Mouse (Mus musculus): ENCODE data around the gene Slc38a10. TPM values are rescaled to one million over a fixed set of nuclear protein-coding genes. Genes with fewer than 3 reads are reported as not detected.

The Slc38a10 gene
- polyA plus RNA-seq, 1 experiment = 134 TPM

- DNase-seq (ENCODE audit: low read depth) = no peak
- TF ChIP-seq POLR2A (IDR thresholded peaks at IDR 0.05; ENCODE audit: borderline replicate concordance, extremely low read depth, insufficient read depth, insufficient read length, poor library complexity, severe bottlenecking) (no peak), CTCF (IDR thresholded peaks at IDR 0.05; ENCODE audit: borderline replicate concordance, extremely low read depth, insufficient read depth, insufficient read length) (no peak)
Observed at GRCm38 (mm10) chr11:120136195-120136594, 15.0 kb downstream of the Slc38a10 start.

- TF ChIP-seq CTCF (IDR thresholded peaks at IDR 0.05; ENCODE audit: borderline replicate concordance, extremely low read depth, insufficient read depth, insufficient read length) (no peak), POLR2A (IDR thresholded peaks at IDR 0.05; ENCODE audit: borderline replicate concordance, extremely low read depth, insufficient read depth, insufficient read length, poor library complexity, severe bottlenecking) (no peak)
- DNase-seq (ENCODE audit: low read depth) = no peak
Observed at GRCm38 (mm10) chr11:120134847-120135530, 16.2 kb downstream of the Slc38a10 start.

- TF ChIP-seq POLR2A (IDR thresholded peaks at IDR 0.05; ENCODE audit: borderline replicate concordance, extremely low read depth, insufficient read depth, insufficient read length, poor library complexity, severe bottlenecking) (no peak), CTCF (IDR thresholded peaks at IDR 0.05; ENCODE audit: borderline replicate concordance, extremely low read depth, insufficient read depth, insufficient read length) (no peak)
Observed at GRCm38 (mm10) chr11:120134148-120134547, 17.0 kb downstream of the Slc38a10 start.

DNA sequence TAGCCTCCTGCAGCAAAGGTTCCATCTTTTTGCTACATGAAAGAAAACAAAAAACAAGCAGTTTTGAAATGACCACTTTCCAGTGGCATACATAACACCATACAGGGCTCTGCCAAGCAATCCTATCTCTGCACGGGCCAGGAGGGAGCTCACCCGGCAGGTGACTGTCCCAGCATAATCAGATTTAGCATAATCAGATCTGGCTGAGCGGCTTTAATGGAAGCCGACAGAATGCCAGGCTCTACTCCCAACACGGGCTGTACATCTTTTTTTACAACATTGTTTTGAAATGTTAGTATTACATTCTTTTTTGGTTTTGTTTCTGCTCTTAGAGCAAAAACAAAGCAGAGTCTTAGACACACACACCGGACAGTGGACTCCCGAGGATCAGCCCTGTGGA lies 21.9 kb downstream of the Slc38a10 start:
- TF ChIP-seq POLR2A (IDR thresholded peaks at IDR 0.05; ENCODE audit: borderline replicate concordance, extremely low read depth, insufficient read depth, insufficient read length, poor library complexity, severe bottlenecking) (no peak), CTCF (IDR thresholded peaks at IDR 0.05; ENCODE audit: borderline replicate concordance, extremely low read depth, insufficient read depth, insufficient read length) (no peak)
- DNase-seq (ENCODE audit: low read depth) = no peak

More at GRCm38 (mm10) chr11:120134148-120134547, 17.0 kb downstream of the Slc38a10 start:
- DNase-seq (ENCODE audit: low read depth) = no peak

GRCm38 (mm10) chr11:120126845-120127244 lies 24.3 kb downstream of the Slc38a10 start:
- TF ChIP-seq CTCF (IDR thresholded peaks at IDR 0.05; ENCODE audit: borderline replicate concordance, extremely low read depth, insufficient read depth, insufficient read length) = no peak
- TF ChIP-seq POLR2A (IDR thresholded peaks at IDR 0.05; ENCODE audit: borderline replicate concordance, extremely low read depth, insufficient read depth, insufficient read length, poor library complexity, severe bottlenecking) = no peak

DNA sequence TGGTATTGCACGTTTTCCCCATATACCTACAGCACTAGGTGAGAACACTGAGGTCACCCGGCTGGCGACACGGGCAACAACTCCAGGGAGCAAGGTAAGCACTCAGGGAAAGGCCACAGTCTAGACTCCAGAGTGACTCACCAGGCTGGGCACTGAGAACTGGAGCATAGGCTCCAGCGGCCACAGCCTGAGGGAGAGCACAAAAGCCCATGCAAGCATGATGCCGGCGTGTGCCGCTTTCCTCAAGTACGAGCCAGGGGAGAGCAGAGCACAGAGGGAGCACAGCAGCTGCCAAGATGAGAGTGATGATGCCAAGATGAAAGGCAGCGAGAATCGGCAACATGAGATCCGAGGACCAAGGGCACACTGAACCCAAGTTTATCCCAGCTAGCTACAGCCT lies 29.0 kb downstream of the Slc38a10 start:
- TF ChIP-seq CTCF (IDR thresholded peaks at IDR 0.05; ENCODE audit: borderline replicate concordance, extremely low read depth, insufficient read depth, insufficient read length) (no peak), POLR2A (IDR thresholded peaks at IDR 0.05; ENCODE audit: borderline replicate concordance, extremely low read depth, insufficient read depth, insufficient read length, poor library complexity, severe bottlenecking) (no peak)

More at GRCm38 (mm10) chr11:120126845-120127244, 24.3 kb downstream of the Slc38a10 start:
- no peak for DNase-seq (ENCODE audit: low read depth)

DNA sequence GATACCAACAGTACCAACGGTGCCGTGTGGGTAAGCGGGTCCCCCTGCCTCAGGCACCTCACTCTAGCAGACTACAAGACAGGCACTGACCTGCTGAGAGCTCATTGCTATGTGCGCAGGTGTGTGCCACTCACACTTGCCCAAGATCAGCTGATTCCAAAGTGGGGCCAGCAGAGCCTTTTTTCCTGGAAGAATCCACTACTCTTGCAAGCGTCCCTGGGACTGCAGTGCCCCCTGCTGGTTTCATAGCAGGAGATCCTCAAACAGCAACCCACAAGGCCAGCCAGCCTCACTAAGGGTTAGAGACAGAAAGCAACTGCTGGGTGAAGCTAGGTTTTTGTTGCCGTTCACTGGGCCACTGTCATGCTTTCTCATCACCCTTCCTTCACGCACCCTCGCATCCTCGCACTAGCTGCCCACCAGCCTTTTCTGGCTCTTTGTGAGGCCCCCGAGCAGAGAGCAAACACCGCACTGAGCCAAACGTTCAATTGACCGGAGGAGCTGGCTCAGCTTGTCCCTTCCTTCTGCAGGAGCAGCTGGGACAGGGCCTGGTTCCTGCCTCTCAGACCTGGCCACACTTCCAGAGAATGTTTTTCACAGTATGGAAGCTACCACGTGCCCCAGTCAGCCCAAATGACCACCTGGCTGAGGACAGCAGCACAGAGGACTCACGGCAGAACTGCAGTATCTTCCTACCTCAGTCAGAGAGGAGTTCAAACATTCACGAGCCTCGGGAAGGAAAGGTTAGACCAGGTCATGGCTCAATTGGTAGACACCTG lies 30.3 kb downstream of the Slc38a10 start:
- DNase-seq (ENCODE audit: low read depth) = peak; percentile 76
- TF ChIP-seq POLR2A (IDR thresholded peaks at IDR 0.05; ENCODE audit: borderline replicate concordance, extremely low read depth, insufficient read depth, insufficient read length, poor library complexity, severe bottlenecking) = no peak
- TF ChIP-seq CTCF (IDR thresholded peaks at IDR 0.05; ENCODE audit: borderline replicate concordance, extremely low read depth, insufficient read depth, insufficient read length) = peak; percentile 68

More for the DNA sequence above, 29.0 kb downstream of the Slc38a10 start:
- DNase-seq (ENCODE audit: low read depth) = peak; percentile 58

DNA sequence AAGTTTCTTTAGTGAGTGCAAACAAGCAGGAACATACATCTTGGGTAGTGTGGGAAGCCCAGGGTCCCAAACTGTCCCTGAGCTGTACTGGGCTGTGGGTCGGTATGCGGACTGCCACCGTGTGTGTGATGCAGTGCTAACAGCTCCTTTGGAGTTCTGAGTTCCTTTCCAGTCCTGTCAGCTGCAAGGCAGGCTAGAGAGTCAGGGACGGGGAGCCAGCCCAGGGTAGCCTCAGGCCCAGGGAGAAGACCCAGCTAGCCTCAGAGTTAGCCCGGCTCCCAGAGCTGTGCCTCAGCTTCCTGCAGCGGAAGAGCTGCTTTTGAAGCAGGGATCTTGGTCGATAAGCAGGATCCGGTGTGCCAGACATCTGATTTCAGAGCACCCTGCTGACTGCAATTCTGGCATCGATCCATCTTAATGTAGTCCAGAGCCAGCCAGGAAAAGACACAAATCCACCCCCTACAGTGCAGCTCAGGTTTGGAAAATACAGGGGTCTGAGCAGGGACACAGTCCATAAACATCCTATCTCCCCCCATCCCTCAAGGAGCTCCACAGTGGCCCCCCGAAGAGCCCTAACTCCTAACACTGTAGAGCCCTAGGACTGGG lies 31.1 kb downstream of the Slc38a10 start:
- DNase-seq (ENCODE audit: low read depth) = peak; percentile 39
- no peak for TF ChIP-seq POLR2A (IDR thresholded peaks at IDR 0.05; ENCODE audit: borderline replicate concordance, extremely low read depth, insufficient read depth, insufficient read length, poor library complexity, severe bottlenecking)
- TF ChIP-seq CTCF (IDR thresholded peaks at IDR 0.05; ENCODE audit: borderline replicate concordance, extremely low read depth, insufficient read depth, insufficient read length) = no peak

DNA sequence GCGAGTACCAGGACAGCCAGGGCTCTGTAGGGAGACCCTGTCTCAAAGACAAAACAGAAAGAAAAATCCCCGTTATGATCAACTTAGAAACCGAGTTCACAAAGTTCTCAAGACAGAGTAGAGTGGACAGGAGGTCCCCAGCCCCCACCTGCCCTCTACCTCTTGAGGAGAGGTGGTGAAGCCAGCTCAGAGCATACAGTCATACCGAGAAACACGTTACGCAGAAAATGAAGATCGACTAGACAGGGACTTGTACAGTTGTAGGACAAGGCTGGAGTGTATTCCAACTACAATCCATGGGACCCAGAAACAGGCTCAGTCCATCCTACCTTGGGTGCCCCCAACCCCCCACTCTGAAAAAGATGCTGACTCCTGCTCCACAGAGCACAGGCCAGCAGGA lies 32.0 kb downstream of the Slc38a10 start:
- DNase-seq (ENCODE audit: low read depth) = no peak
- no peak for TF ChIP-seq POLR2A (IDR thresholded peaks at IDR 0.05; ENCODE audit: borderline replicate concordance, extremely low read depth, insufficient read depth, insufficient read length, poor library complexity, severe bottlenecking)
- no peak for TF ChIP-seq CTCF (IDR thresholded peaks at IDR 0.05; ENCODE audit: borderline replicate concordance, extremely low read depth, insufficient read depth, insufficient read length)

GRCm38 (mm10) chr11:120117626-120118025 lies 33.5 kb downstream of the Slc38a10 start:
- TF ChIP-seq POLR2A (IDR thresholded peaks at IDR 0.05; ENCODE audit: borderline replicate concordance, extremely low read depth, insufficient read depth, insufficient read length, poor library complexity, severe bottlenecking) (no peak), CTCF (IDR thresholded peaks at IDR 0.05; ENCODE audit: borderline replicate concordance, extremely low read depth, insufficient read depth, insufficient read length) (no peak)
- DNase-seq (ENCODE audit: low read depth) = no peak

DNA sequence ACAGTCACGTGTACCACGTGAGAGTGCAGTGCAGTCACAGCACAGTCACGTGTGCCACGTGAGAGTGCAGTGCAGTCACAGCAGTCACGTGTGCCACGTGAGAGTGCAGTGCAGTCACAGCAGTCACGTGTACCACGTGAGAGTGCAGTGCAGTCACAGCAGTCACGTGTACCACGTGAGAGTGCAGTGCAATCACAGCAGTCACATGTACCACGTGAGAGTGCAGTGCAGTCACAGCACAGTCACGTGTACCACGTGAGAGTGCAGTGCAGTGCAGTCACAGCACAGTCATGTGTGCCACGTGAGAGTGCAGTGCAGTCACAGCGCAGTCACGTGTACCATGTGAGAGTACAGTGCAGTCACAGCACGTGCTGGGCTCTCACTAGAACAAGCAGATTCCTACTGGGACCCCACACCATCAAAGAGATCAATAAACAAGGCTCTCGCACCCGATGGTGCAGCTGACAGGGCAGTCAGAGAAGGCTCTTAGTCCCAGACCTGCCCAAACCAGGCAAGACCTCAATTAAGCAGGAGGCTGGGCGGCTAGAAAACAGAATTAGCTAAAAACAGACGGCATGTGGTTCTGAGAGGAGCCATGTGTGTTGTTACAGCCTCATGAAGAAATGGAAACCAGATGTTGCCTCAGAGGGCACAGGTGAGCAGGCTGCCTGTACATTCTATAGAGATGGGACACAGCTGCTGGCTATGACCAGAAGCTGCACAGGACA lies 36.5 kb downstream of the Slc38a10 start:
- TF ChIP-seq POLR2A (IDR thresholded peaks at IDR 0.05; ENCODE audit: borderline replicate concordance, extremely low read depth, insufficient read depth, insufficient read length, poor library complexity, severe bottlenecking) (no peak), CTCF (IDR thresholded peaks at IDR 0.05; ENCODE audit: borderline replicate concordance, extremely low read depth, insufficient read depth, insufficient read length) (no peak)
- no peak for DNase-seq (ENCODE audit: low read depth)
